Mouse (Mus musculus): ENCODE measurements around the gene Auts2.

Gene Auts2

DNA sequence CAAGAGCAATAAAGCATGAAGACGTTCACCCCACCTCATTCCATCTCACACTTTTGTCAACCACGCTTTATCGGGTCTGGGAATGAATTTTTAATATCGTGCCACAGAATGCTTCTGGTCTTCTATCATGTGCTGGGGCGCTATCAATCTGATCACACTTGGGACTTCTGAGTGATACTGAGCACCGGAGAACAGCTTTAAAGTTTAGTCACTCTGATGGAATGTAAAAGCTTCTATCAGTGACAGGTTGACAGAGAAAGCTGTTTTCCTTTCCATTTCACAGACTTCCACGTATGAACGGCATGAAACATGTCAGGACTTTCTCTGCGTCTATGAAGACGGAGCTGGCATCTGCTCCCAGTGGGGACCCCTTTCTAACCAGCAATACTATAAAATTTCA, 739.5 kb downstream of the Auts2 start:
- in situ Hi-C loops (cut with MseI, MboI) = no loop called here

- in situ Hi-C loops (cut with MseI, MboI) = no loop called here
These were observed 740.7 kb downstream of the Auts2 start for GRCm38 (mm10) chr5:131802340-131803036.

GRCm38 (mm10) chr5:131801924-131802323, 741.2 kb downstream of the Auts2 start:
- in situ Hi-C loops (cut with MseI, MboI) = no loop called here

- in situ Hi-C loops (cut with MseI, MboI) = no loop called here
These were observed 744.8 kb downstream of the Auts2 start for GRCm38 (mm10) chr5:131798373-131798772.

DNA sequence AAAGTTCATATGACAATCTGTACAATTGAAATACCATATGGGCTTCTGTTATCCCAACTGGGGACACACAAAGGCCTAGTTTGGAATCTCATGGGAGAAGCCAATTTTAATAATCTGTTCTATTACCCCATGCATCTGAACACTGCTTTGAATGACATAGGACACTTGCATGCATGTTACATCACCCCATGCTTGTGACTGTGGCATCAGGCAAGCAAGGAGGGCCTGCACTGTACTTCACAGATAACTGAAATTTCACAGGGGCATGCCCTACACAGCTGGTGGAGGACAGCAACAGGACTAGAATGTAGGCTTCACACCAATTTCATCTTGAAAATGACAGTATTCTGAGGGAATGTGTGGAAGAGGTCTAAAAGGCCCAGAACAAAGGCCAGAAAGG, 746.1 kb downstream of the Auts2 start:
- in situ Hi-C loops (cut with MseI, MboI) = no loop called here

DNA sequence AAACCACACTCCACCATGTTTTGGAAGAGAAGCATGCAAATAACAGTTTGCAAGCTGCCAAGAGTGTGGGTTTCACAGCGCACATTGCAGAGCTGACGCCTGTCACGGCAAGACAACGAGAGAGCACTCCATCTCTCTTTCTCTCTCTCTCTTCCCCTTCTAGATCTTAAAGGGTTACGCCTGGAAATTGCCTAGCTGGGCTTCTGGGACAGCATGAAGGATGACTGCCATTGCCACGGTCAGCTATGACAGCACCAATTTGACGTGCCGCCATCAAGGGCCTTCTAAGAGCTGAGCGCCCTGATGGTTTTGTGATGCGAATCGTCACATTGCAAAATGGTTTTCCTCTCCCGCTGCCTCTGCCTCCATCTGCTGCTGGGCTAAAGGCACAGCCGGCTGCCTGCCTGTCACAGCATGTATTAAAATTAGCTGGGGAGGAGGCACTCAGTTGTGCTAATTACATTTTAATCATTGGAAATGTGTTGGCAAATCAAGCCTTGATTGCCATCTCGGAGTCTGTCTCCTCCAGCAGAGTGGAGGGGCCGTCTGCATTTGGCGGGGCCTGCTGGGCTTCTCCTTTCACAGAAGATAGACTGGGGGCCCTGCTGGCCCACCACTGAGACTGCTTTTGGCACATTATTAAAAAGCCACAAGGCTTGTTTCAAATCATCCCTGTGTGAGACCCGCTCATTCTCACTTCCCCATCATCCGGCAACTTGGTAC, 748.6 kb downstream of the Auts2 start:
- in situ Hi-C loops (cut with MseI, MboI) = no loop called here

GRCm38 (mm10) chr5:131789601-131790000, 753.5 kb downstream of the Auts2 start:
- in situ Hi-C loops (cut with MseI, MboI) = no loop called here

DNA sequence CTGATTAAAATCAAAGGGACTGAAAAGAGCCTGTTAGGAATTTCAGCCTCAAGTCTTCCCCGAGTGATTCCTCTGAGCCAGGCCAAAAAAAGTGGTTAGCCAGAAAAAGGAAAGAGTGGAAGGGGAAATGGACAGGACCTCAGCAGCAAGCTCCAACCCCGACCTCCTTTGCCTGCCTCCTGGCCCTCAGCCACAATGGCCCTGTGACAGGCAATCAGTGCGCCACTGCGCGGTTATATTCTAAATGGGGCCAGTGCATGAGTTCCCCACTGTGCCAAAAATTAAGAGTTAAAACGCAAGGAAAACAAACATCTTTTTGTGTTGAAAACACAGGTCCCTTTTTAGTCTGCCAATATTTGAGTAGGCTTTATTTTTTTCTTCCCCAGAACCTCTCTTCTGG, 755.1 kb downstream of the Auts2 start:
- in situ Hi-C loops (cut with MseI, MboI) = no loop called here

DNA sequence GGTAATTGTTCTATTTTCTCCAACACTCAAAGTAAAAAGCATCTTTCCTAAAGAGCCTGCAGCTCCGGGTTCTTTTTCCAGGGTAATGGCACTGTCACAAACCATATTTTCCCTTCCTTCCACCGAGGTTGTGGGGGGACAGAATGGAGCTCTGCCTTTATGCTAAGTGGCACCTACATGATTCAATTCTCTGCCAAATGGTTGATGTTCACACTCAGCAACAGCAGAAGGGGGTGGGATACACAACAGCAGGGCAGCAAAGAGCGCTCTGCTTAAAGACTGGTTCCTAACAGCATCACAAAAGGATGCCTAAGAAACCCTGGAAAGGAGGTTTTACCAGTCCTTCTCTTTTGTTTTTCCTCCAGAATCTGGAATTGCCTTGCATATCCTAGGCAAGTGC, 759.9 kb downstream of the Auts2 start:
- in situ Hi-C loops (cut with MseI, MboI) = no loop called here

DNA sequence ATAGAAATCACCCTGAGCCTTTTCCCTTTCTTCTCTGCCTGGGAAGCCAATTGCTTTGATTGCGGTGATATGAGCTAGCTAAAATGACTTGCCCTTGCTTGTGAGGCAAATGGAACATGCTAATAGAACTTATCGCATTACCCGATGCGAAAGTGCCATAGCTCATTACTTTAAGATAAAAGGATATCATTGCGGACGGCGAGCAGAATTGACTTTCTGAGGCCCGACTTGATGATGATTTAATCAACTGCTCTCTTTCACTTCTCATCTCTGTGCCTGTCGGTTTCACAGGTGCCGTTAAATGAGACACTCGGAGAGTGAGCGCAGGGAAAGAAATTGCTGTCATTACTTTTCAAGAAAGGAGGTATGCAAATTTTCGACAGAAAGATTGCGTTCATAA, 762.1 kb downstream of the Auts2 start:
- in situ Hi-C loops (cut with MseI, MboI) = no loop called here

DNA sequence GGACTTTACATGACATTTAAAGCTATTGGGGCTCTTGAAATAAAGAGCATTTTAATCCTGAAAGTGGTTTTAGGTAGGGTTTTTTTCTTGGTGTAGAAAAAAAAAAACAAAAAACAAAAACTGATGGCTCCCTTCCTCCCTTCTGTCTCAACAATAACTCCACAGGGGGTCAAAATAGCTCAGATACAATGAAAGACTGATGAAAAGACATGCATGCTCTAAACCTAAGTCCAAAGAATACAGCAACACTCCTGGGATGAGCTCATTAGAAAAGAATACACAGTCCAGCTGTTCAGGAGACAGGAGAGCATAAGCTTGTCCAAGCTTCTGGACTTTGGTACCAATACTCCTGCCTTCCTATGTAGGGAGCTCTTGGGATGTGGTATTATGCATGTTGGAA, 764.0 kb downstream of the Auts2 start:
- in situ Hi-C loops (cut with MseI, MboI) = no loop called here

GRCm38 (mm10) chr5:131775672-131776071, 767.5 kb downstream of the Auts2 start:
- in situ Hi-C loops (cut with MseI, MboI) = no loop called here

DNA sequence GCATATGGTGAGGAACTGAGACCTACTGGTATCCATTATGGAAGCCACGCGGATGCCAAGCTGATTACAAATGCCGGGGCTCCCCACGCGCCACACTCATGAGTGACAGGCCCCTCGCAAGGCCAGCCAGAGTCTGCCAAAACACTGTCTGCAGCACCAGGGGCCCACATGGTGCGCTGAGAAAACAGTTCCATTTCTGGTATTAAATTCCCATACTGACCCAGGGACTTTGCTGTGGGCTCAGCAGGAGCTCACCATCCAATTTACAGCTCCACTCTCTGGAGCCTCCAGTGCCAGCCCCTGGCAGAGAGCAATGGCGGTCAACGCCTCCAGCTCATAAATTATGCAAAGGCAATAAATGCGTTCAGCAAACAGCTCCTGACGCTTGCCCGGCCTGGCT, 767.9 kb downstream of the Auts2 start:
- in situ Hi-C loops (cut with MseI, MboI) = no loop called here

- in situ Hi-C loops (cut with MseI, MboI) = no loop called here
These were observed 768.4 kb downstream of the Auts2 start for GRCm38 (mm10) chr5:131774792-131775191.

- in situ Hi-C loops (cut with MseI, MboI) = no loop called here
These were observed 770.5 kb downstream of the Auts2 start for GRCm38 (mm10) chr5:131772616-131773015.

- in situ Hi-C loops (cut with MseI, MboI) = no loop called here
These were observed 773.9 kb downstream of the Auts2 start for GRCm38 (mm10) chr5:131769273-131769672.

- in situ Hi-C loops (cut with MseI, MboI) = no loop called here
These were observed 775.4 kb downstream of the Auts2 start for GRCm38 (mm10) chr5:131767699-131768264.

- in situ Hi-C loops (cut with MseI, MboI) = no loop called here
These were observed 776.0 kb downstream of the Auts2 start for GRCm38 (mm10) chr5:131767176-131767575.

GRCm38 (mm10) chr5:131759432-131759831, 783.7 kb downstream of the Auts2 start:
- in situ Hi-C loops (cut with MseI, MboI) = no loop called here

DNA sequence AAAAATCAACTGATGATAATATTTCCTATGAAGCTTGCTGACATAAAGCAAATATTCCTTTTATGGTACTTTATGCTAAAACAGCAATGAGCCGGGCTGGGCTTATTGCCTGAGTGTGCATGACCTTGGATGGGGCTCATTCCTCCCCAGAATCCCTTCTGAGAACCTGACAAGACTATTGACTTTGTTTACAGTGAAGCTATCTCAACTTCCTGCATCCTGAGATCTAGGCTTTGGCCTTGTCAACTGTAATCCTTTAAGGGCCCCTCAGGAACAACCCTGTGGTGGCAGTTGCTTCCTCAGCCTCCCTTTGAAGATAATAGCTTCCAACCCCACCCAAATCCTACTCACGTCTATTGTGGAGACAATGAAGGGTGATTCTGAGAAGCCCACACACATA, 792.8 kb downstream of the Auts2 start:
- in situ Hi-C loops (cut with MseI, MboI) = no loop called here

DNA sequence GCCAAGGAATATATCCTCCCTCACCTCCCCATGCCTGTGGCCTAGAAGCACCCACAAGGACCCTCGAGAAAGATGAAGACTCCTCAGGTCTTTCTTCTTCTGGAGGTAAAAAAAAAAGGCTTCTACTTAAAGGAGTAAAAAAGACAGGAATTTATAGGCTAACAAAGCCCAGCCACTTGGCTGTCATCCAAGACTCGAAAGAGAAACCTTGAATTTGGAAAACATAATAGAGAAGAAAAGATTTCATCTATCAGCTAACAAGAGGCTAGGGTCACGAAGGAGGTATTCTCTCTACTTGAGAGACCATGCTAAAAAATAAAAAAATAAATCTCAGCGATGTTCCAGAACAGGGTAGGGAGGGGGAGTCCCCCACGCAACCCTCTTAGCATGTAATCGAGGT, 793.9 kb downstream of the Auts2 start:
- in situ Hi-C loops (cut with MseI, MboI) = no loop called here

DNA sequence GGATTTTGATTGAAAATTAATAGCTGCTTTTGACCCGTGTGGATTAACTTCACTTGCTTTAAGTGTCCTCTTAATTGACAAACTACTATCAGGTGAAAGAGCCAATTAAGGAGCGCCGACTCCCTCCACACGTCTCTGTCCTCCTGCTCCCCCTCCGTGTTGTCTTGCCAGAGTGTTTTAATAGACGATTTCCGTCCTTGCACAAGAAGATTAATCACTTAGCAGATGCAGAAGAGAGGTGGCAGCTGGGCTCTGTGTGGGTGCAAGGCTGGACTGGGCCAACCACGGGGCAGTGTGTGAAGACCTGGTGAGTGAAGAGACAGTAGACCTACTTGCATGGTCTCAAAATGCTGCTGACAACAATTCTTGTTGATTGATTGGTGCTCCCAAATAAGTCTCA, 800.1 kb downstream of the Auts2 start:
- in situ Hi-C loops (cut with MseI, MboI) = no loop called here

GRCm38 (mm10) chr5:131737476-131737875, 805.7 kb downstream of the Auts2 start:
- in situ Hi-C loops (cut with MseI, MboI) = no loop called here
